Mouse (Mus musculus): ENCODE results near the gene Cops7a. TPM values are rescaled to one million over a fixed set of nuclear protein-coding genes. Genes with fewer than 3 reads are reported as not detected.
A peak's percentile ranks its signal among the peaks of the same experiment; 100 is the strongest.

Gene Cops7a
- polyA plus RNA-seq, 1 experiment from 2014 or later = 140 TPM

- H3K4me1 ChIP-seq (ENCODE audit: control insufficient read depth, insufficient read depth, low read length) = peaks cover 35% of the 10 kb centered on the region
Measured at GRCm38 (mm10) chr6:124911533-124912218, 53.7 kb downstream of the Cops7a start, which contains the start of gene Lag3. Lag3 (minus strand) TSS chr6:124911705.

GRCm38 (mm10) chr6:124910032-124910431 lies 55.3 kb downstream of the Cops7a start:
- Histone ChIP-seq H3K27me3 (ENCODE audit: control insufficient read depth, insufficient read depth, low read length) (0 out of 2 replicates have a peak, but pooled peaks cover 5% of the 10 kb centered on the region), H3K9ac (ENCODE audit: low read length) (peak overlapping the region; percentile 56; the same call in 1 of the 2 replicates), H3K4me3 (replicated peaks; ENCODE audit: low read length) (peak overlapping the region; percentile 18), H3K27ac (ENCODE audit: low read length) (no peak overlapping the region), H3K4me1 (ENCODE audit: control insufficient read depth, insufficient read depth, low read length) (peaks cover 26% of the 10 kb centered on the region), H3K36me3 (ENCODE audit: control insufficient read depth, insufficient read depth, low read length) (peaks cover 8% of the 10 kb centered on the region), H3K9me3 (replicated peaks; ENCODE audit: control insufficient read depth, low read length) (no peaks in the 10 kb centered on the region), H3K4me2 (ENCODE audit: low read depth, low read length) (peak overlapping the region; percentile 47)
- WGBS = 9% methylated on average over 32 of the region's 32 CpGs
- ATAC-seq (ENCODE audit: insufficient read depth, low FRiP score) = peak; percentile 31; the same call in 1 of the 2 replicates

More at GRCm38 (mm10) chr6:124911533-124912218, 53.7 kb downstream of the Cops7a start, which contains the start of gene Lag3:
- WGBS = 14% methylated on average over 12 of the region's 13 CpGs
- Histone ChIP-seq H3K27me3 (ENCODE audit: control insufficient read depth, insufficient read depth, low read length) (0 out of 2 replicates have a peak, but pooled peaks cover 5% of the 10 kb centered on the region), H3K27ac (ENCODE audit: low read length) (peak within 1 kb of the TSS; percentile 26; the same call in 1 of the 2 replicates), H3K9me3 (replicated peaks; ENCODE audit: control insufficient read depth, low read length) (no peaks in the 10 kb centered on the region), H3K4me2 (ENCODE audit: low read depth, low read length) (peak within 1 kb of the TSS; percentile 25; the same call in 1 of the 2 replicates), H3K36me3 (ENCODE audit: control insufficient read depth, insufficient read depth, low read length) (peaks cover 8% of the 10 kb centered on the region), H3K4me3 (replicated peaks; ENCODE audit: low read length) (no peak within 1 kb of the TSS; the same call in 1 of the 2 replicates), H3K9ac (ENCODE audit: low read length) (peak within 1 kb of the TSS; percentile 51; the same call in 1 of the 2 replicates)
- ATAC-seq (ENCODE audit: insufficient read depth, low FRiP score) = no peak

Other genes with a start within 250 kb of the Cops7a start
- gene Ptpn6, start 226.8 kb downstream of the Cops7a start, polyA plus RNA-seq (2015; fragmentation: Nextera tagmentation; extraction: Ambion mirVana) = 19.6 and 20.1 TPM in 2 replicates
- gene Grcc10, start 224.2 kb downstream of the Cops7a start, polyA plus RNA-seq (2015; fragmentation: Nextera tagmentation; extraction: Ambion mirVana) = 352 and 357 TPM in 2 replicates
- not detected in 2 replicates for gene Gm45234, start 209.5 kb downstream of the Cops7a start, polyA plus RNA-seq (2015; fragmentation: Nextera tagmentation; extraction: Ambion mirVana)
- gene Atn1, start 209.0 kb downstream of the Cops7a start, polyA plus RNA-seq (2015; fragmentation: Nextera tagmentation; extraction: Ambion mirVana) = 12.2 and 13.1 TPM in 2 replicates
- 9.3 and 9.8 TPM in 2 replicates for gene Eno2, start 195.9 kb downstream of the Cops7a start, polyA plus RNA-seq (2015; fragmentation: Nextera tagmentation; extraction: Ambion mirVana)
- 0.53 and 0.65 TPM in 2 replicates for gene Lrrc23, start 185.8 kb downstream of the Cops7a start, polyA plus RNA-seq (2015; fragmentation: Nextera tagmentation; extraction: Ambion mirVana)
- gene Spsb2, start 156.9 kb downstream of the Cops7a start, polyA plus RNA-seq (2015; fragmentation: Nextera tagmentation; extraction: Ambion mirVana) = 14.8 and 15.1 TPM in 2 replicates
- gene Tpi1, start 151.2 kb downstream of the Cops7a start, polyA plus RNA-seq (2015; fragmentation: Nextera tagmentation; extraction: Ambion mirVana) = 938 and 959 TPM in 2 replicates
- gene Usp5, start 136.1 kb downstream of the Cops7a start, polyA plus RNA-seq (2015; fragmentation: Nextera tagmentation; extraction: Ambion mirVana) = 128 and 139 TPM in 2 replicates
- gene Cdca3, start 136.0 kb downstream of the Cops7a start, polyA plus RNA-seq (2015; fragmentation: Nextera tagmentation; extraction: Ambion mirVana) = 129 and 138 TPM in 2 replicates
- 0.66 and 1.5 TPM in 2 replicates for gene Gnb3, start 125.3 kb downstream of the Cops7a start, polyA plus RNA-seq (2015; fragmentation: Nextera tagmentation; extraction: Ambion mirVana)
- gene P3h3, start 107.8 kb downstream of the Cops7a start, polyA plus RNA-seq (2015; fragmentation: Nextera tagmentation; extraction: Ambion mirVana) = 9.9 and 11.5 TPM in 2 replicates
- 1.1 and 1.7 TPM in 2 replicates for gene Gpr162, start 101.6 kb downstream of the Cops7a start, polyA plus RNA-seq (2015; fragmentation: Nextera tagmentation; extraction: Ambion mirVana)
- 0.46 TPM in 2 replicates for gene Cd4, start 77.3 kb downstream of the Cops7a start, polyA plus RNA-seq (2015; fragmentation: Nextera tagmentation; extraction: Ambion mirVana)
- 1.2 and 1.3 TPM in 2 replicates for gene Lag3, start 53.8 kb downstream of the Cops7a start, polyA plus RNA-seq (2015; fragmentation: Nextera tagmentation; extraction: Ambion mirVana)
- 177 and 180 TPM in 2 replicates for gene Ptms, start 45.4 kb downstream of the Cops7a start, polyA plus RNA-seq (2015; fragmentation: Nextera tagmentation; extraction: Ambion mirVana)
- 283 and 299 TPM in 2 replicates for gene Mlf2, start 34.2 kb downstream of the Cops7a start, polyA plus RNA-seq (2015; fragmentation: Nextera tagmentation; extraction: Ambion mirVana)
- gene Pianp, start 31.2 kb upstream of the Cops7a start, polyA plus RNA-seq (2015; fragmentation: Nextera tagmentation; extraction: Ambion mirVana) = 4.0 and 4.2 TPM in 2 replicates
- gene Zfp384, start 43.6 kb upstream of the Cops7a start, polyA plus RNA-seq (2015; fragmentation: Nextera tagmentation; extraction: Ambion mirVana) = 9.3 and 12.8 TPM in 2 replicates
- gene Ing4, start 74.2 kb upstream of the Cops7a start, polyA plus RNA-seq (2015; fragmentation: Nextera tagmentation; extraction: Ambion mirVana) = 114 and 115 TPM in 2 replicates
- gene Acrbp, start 84.2 kb upstream of the Cops7a start, polyA plus RNA-seq (2015; fragmentation: Nextera tagmentation; extraction: Ambion mirVana) = 10.6 and 12.9 TPM in 2 replicates
- 9.5 and 13.6 TPM in 2 replicates for gene Lpar5, start 102.4 kb upstream of the Cops7a start, polyA plus RNA-seq (2015; fragmentation: Nextera tagmentation; extraction: Ambion mirVana)
- 42.6 and 46.3 TPM in 2 replicates for gene Chd4, start 130.4 kb upstream of the Cops7a start, polyA plus RNA-seq (2015; fragmentation: Nextera tagmentation; extraction: Ambion mirVana)
- gene Nop2, start 166.4 kb upstream of the Cops7a start, polyA plus RNA-seq (2015; fragmentation: Nextera tagmentation; extraction: Ambion mirVana) = 56.6 and 57.9 TPM in 2 replicates
- gene Iffo1, start 179.7 kb upstream of the Cops7a start, polyA plus RNA-seq (2015; fragmentation: Nextera tagmentation; extraction: Ambion mirVana) = 6.0 and 8.8 TPM in 2 replicates
- gene Gapdh, start 200.9 kb upstream of the Cops7a start, polyA plus RNA-seq (2015; fragmentation: Nextera tagmentation; extraction: Ambion mirVana) = 1,523 and 1,787 TPM in 2 replicates
- gene Ncapd2, start 226.2 kb upstream of the Cops7a start, polyA plus RNA-seq (2015; fragmentation: Nextera tagmentation; extraction: Ambion mirVana) = 90.3 and 102 TPM in 2 replicates
- 212 and 232 TPM in 2 replicates for gene Mrpl51, start 226.3 kb upstream of the Cops7a start, polyA plus RNA-seq (2015; fragmentation: Nextera tagmentation; extraction: Ambion mirVana)